Comparison of ENCODE assay signal across 8 mouse cellular contexts in the genomic region with DNA sequence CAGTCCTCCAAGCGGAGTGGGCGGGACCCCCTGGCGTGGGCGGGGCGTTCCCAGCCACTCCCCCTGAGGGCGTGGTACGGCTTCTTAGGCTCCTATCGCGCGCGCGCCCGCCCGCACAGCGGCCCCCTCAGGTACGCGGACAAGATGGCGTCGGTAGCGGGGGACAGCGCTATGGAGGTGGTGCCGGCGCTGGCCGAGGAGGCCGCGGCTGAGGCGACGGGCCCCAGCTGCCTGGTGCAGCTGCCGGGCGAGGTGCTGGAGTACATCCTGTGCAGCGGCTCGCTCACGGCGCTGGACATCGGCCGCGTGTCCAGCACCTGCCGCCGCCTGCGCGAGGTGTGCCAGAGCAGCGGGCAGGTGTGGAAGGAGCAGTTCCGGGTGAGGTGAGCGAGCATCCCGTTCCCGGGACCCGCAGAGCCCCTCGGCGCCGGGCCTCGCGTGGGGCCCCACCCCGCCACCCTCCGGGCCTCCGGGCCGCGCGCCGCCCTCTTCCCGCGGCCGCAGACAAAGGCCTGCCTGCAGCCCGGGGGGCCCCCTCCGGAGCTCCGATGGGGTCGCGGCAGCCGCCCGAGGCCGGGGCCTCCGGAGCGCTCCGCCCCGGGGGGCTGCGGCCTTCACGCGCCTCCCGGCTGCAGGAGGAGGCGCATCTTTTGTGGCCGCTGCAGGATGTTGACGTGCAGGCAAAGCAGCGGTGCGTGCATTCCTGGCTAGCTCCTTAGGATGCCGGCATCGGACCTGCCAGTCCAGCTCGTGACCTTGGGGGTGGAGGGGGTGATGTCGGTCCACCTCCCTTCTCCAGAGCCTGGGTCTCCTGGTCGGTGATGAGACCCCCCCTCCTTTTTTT. TPM values are rescaled to one million over a fixed set of nuclear protein-coding genes. Genes with fewer than 3 reads are reported as not detected.
DNase-seq lines count a peak whose midpoint lies in the region; ATAC-seq lines count a peak whose summit lies in the region.

A gene (plus strand): TSS at position 74 of the 844 bp plus-strand sequence.

- ATAC-seq in common myeloid progenitor, adult 5-6 weeks (replicated peaks; ENCODE audit: low read depth, poor library complexity, severe bottlenecking) = peak; percentile 93

- peak; percentile 98 for DNase-seq in ZHBTc4 (ENCODE audit: low read depth, low spot score)
- peak; percentile 96 to 99 for DNase-seq in gastrocnemius, adult 8-10 months (ENCODE audit: low spot score in 2 of 2)
- peak; percentile 66 for DNase-seq in hindlimb bud, embryonic 11.5 days (ENCODE audit: extremely low spot score, low read depth, low spot score)
- peak; percentile 92 to 97 for DNase-seq in left cerebral cortex, adult 8-10 months (ENCODE audit: low spot score in 2 of 2)
- DNase-seq in right cerebral cortex, postnatal 10 days (ENCODE audit: low spot score in 2 of 2) = peak; percentile 98
- DNase-seq in urinary bladder, postnatal 25 days (ENCODE audit: low spot score) = peak; percentile 97

- H3K4me1 ChIP-seq in megakaryocyte, embryonic 14.5 days = peaks cover 31% of the 10 kb centered on the region

- H3K4me3 ChIP-seq in megakaryocyte, embryonic 14.5 days (replicated peaks) = peak within 1 kb of the TSS; percentile 96

- peaks cover 32% of the 10 kb centered on the region for H3K27me3 ChIP-seq in megakaryocyte, embryonic 14.5 days (replicated peaks)

- peaks cover 32% of the 10 kb centered on the region for H3K36me3 ChIP-seq in megakaryocyte, embryonic 14.5 days (replicated peaks; ENCODE audit: low read length)

- H3K9me3 ChIP-seq in megakaryocyte, embryonic 14.5 days = peaks cover 16% of the 10 kb centered on the region

RNA-seq across cellular contexts. Expression of the gene that starts here (rescaled TPM):
- 16.1 and 32.3 TPM in 2 replicates for total RNA-seq in common myeloid progenitor, adult 5-6 weeks (2017)
- 10 to 100 TPM; 11.5 to 13.2 (median 12.5) TPM for total RNA-seq in gastrocnemius, adult 8-10 months (2022)
- 100 to 1,000 TPM; 115 to 125 (median 123) TPM for total RNA-seq in left cerebral cortex, adult 8-10 months (2022)
- polyA plus RNA-seq in megakaryocyte, embryonic 14.5 days (2012; ENCODE audit: insufficient read depth, low replicate concordance) = 3.1 and 3.6 TPM in 2 replicates

Comparison
In these comparisons a context has a peak if more than half of its experiments do, and no peak if none do; other contexts are left out.
1. Peak in every context shown above with its lines: DNase-seq, ATAC-seq and H3K4me3 ChIP-seq.